Mouse (Mus musculus) cerebellum, adult 2 months (tissue): Measurements from ENCODE around the gene Myo1b.

Experiments used
- CTCF ChIP-seq: fragments of 200-500 bp; IDR thresholded peaks from 2 replicates; pipeline ENCODE4 v1.5.1; 2011; ENCODE audit warnings: low read depth, mild to moderate bottlenecking, control low read depth, low read length, moderate library complexity, borderline replicate concordance; ENCODE audit not compliant: insufficient read depth
- POLR2A ChIP-seq: fragments of 200-500 bp; IDR thresholded peaks from 2 replicates; pipeline ENCODE4 v1.6.1; 2011; ENCODE audit warnings: low read length, control low read depth, borderline replicate concordance; ENCODE audit not compliant: insufficient read depth

GRCm38 (mm10) chr1:51759657-51760056, 156.2 kb downstream of the Myo1b start:
- no peak for TF ChIP-seq CTCF
- TF ChIP-seq POLR2A: no peak
